Comparison of ENCODE assay signal across 31 mouse cellular contexts in genomic region chr4:138857576-138857975, GRCm38 (mm10). TPM values are rescaled to one million over a fixed set of nuclear protein-coding genes. Genes with fewer than 3 reads are reported as not detected.
DNase-seq lines count a peak whose midpoint lies in the region; ATAC-seq and TF ChIP-seq lines count a peak whose summit lies in the region.
"Had no signal": no experiment of that assay in that cellular context is flagged by ENCODE, and none has a peak within 500 bp of the region (broad histone marks: within the 10 kb centered on the region; RNA-seq: fewer than 3 reads in every experiment).

No protein-coding gene starts in this region.

- H3K4me3 ChIP-seq in MEL (ENCODE audit: control insufficient read depth in 1 of 2, insufficient read depth in 1 of 2, low read depth in 2 of 2, low read length in 2 of 2): no peak overlapping the region
- H3K4me3 ChIP-seq: embryonic facial prominence, embryonic 12.5 days; embryonic facial prominence, embryonic 15.5 days; forebrain, embryonic 12.5 days; forebrain, embryonic 15.5 days; heart, embryonic 12.5 days; heart, embryonic 15.5 days had no signal

- ATAC-seq in common myeloid progenitor, adult 5-6 weeks (replicated peaks; ENCODE audit: low read depth, poor library complexity, severe bottlenecking): peak; percentile 51
- ATAC-seq: activated CD4-positive, CD25-positive, alpha-beta regulatory T cell, adult 4 months; forebrain, embryonic 15.5 days; hindbrain, postnatal 0 days; inflammation-experienced regulatory T-cells, adult 6 months had no signal

- no peak overlapping the region for H3K9ac ChIP-seq in MEL (ENCODE audit: control insufficient read depth, low read depth, low read length, poor library complexity, severe bottlenecking)
- H3K9ac ChIP-seq: embryonic facial prominence, embryonic 12.5 days; embryonic facial prominence, embryonic 15.5 days; forebrain, embryonic 12.5 days; forebrain, embryonic 15.5 days; heart, embryonic 12.5 days; heart, embryonic 15.5 days; hindbrain, embryonic 14.5 days had no signal

- no peaks in the 10 kb centered on the region for H3K27me3 ChIP-seq in MEL (ENCODE audit: control insufficient read depth in 1 of 2, insufficient read depth in 2 of 2, low read length in 2 of 2)
- H3K27me3 ChIP-seq: embryonic facial prominence, embryonic 12.5 days; embryonic facial prominence, embryonic 15.5 days; forebrain, embryonic 15.5 days had no signal

- peaks cover 0 to 9% of the 10 kb centered on the region in 2 experiments; a peak in 1 of 4 replicates for H3K4me1 ChIP-seq in MEL (ENCODE audit: control insufficient read depth in 1 of 2, insufficient read depth in 2 of 2, low read length in 2 of 2)
- H3K4me1 ChIP-seq: embryonic facial prominence, embryonic 12.5 days; embryonic facial prominence, embryonic 15.5 days; forebrain, embryonic 12.5 days had no signal

- DNase-seq in ES-CJ7 (ENCODE audit: low read depth, low spot score): peak; percentile 27
- DNase-seq in MEL (ENCODE audit: low read depth, low spot score): peak; percentile 73
- DNase-seq in right cerebral cortex, postnatal 14 days: no peak
- DNase-seq in heart, adult 9 months (ENCODE audit: low spot score in 2 of 2): no peak
- DNase-seq in retina, postnatal 1 day: no peak
- DNase-seq: adrenal gland, adult 8-10 months; adrenal gland, postnatal 36 days; cerebellum, adult 18-20 months; cerebellum, adult 9-10 months; cerebellum, postnatal 14 days; gastrocnemius, postnatal 25 days; heart, adult 11 months; heart, postnatal 10 days; heart, postnatal 36 days; kidney, adult 11 months; kidney, adult 8-10 months had no signal

- no peak for TF ChIP-seq RAD21 in MEL (IDR thresholded peaks at IDR 0.05; ENCODE audit: low read depth, low read length)

- TF ChIP-seq POLR2A in MEL (IDR thresholded peaks at IDR 0.05; ENCODE audit: control insufficient read depth in 1 of 2, insufficient read depth in 1 of 2, low read depth in 1 of 2, low read length in 2 of 2, poor library complexity in 1 of 2): no peak

- TF ChIP-seq EP300 in MEL (IDR thresholded peaks at IDR 0.05; ENCODE audit: low read depth in 1 of 2, low read length in 2 of 2): peak; percentile 28 to 57; a peak in 3 of 4 replicates

- no peak overlapping the region for H3K27ac ChIP-seq in MEL (ENCODE audit: control insufficient read depth, low read depth, low read length)
- H3K27ac ChIP-seq: embryonic facial prominence, embryonic 12.5 days; embryonic facial prominence, embryonic 15.5 days; forebrain, embryonic 12.5 days; forebrain, embryonic 15.5 days; heart, embryonic 15.5 days; hindbrain, embryonic 14.5 days; hindbrain, postnatal 0 days had no signal

- no peaks in the 10 kb centered on the region for H3K36me3 ChIP-seq in MEL (ENCODE audit: control insufficient read depth in 1 of 2, insufficient read depth in 2 of 2, low read length in 2 of 2)
- H3K36me3 ChIP-seq: embryonic facial prominence, embryonic 12.5 days; embryonic facial prominence, embryonic 15.5 days; forebrain, embryonic 12.5 days; forebrain, embryonic 15.5 days; heart, embryonic 12.5 days; heart, embryonic 15.5 days had no signal

- no peak for TF ChIP-seq CTCF in MEL (IDR thresholded peaks at IDR 0.05 in 2 of 3, conservative IDR thresholded peaks at IDR 0.05 in 1 of 3; ENCODE audit: control insufficient read depth in 1 of 3, insufficient read depth in 1 of 3, low read depth in 2 of 3, low read length in 3 of 3, poor library complexity in 1 of 3, severe bottlenecking in 1 of 3)

- no peaks in the 10 kb centered on the region for H3K79me2 ChIP-seq in MEL (ENCODE audit: control insufficient read depth, insufficient read depth, low read length, poor library complexity)

- H3K9me3 ChIP-seq in MEL (replicated peaks; ENCODE audit: insufficient read depth, low read length): no peaks in the 10 kb centered on the region
- H3K9me3 ChIP-seq: embryonic facial prominence, embryonic 12.5 days; embryonic facial prominence, embryonic 15.5 days; forebrain, embryonic 12.5 days; forebrain, embryonic 15.5 days; heart, embryonic 12.5 days; heart, embryonic 15.5 days had no signal

TF ChIP-seq in MEL, 35 proteins besides CTCF, POLR2A, EP300 and RAD21:
- no peak for TF ChIP-seq MYC (IDR thresholded peaks at IDR 0.05; ENCODE audit: low read depth, low read length)
- no peak for TF ChIP-seq ZMIZ1 (IDR thresholded peaks at IDR 0.05; ENCODE audit: low read depth, low read length)
- no peak for TF ChIP-seq ZC3H11A (IDR thresholded peaks at IDR 0.05; ENCODE audit: low read depth, low read length)
- TF ChIP-seq NRF1 (IDR thresholded peaks at IDR 0.05; ENCODE audit: insufficient read depth, low read depth, low read length, poor library complexity, severe bottlenecking): no peak
- no peak for TF ChIP-seq JUND (IDR thresholded peaks at IDR 0.05; ENCODE audit: low read depth, low read length)
- no peak for TF ChIP-seq CHD1 (IDR thresholded peaks at IDR 0.05; ENCODE audit: low read depth, low read length)
- no peak for TF ChIP-seq MEF2A (IDR thresholded peaks at IDR 0.05; ENCODE audit: extremely low read depth, insufficient replicate concordance, low read depth, low read length, poor library complexity, severe bottlenecking)
- 0 out of 2 replicates have a peak, but pooled peaks have one; percentile 11 for TF ChIP-seq RCOR1 (IDR thresholded peaks at IDR 0.05; ENCODE audit: low read depth, low read length)
- no peak for TF ChIP-seq MAZ (IDR thresholded peaks at IDR 0.05; ENCODE audit: low read depth, low read length)
- TF ChIP-seq TAL1 (IDR thresholded peaks at IDR 0.05; ENCODE audit: low read length): peak; percentile 26; the same call in 1 of the 2 replicates
- no peak for TF ChIP-seq ELF1 (IDR thresholded peaks at IDR 0.05; ENCODE audit: low read depth, low read length)
- no peak for TF ChIP-seq ETS1 (IDR thresholded peaks at IDR 0.05; ENCODE audit: low read depth, low read length)
- 0 out of 2 replicates have a peak, but pooled peaks have one; percentile 22 for TF ChIP-seq SIN3A (IDR thresholded peaks at IDR 0.05; ENCODE audit: low read length)
- TF ChIP-seq MXI1 (IDR thresholded peaks at IDR 0.05; ENCODE audit: low read depth, low read length): no peak
- TF ChIP-seq NELFE (IDR thresholded peaks at IDR 0.05; ENCODE audit: low read depth, low read length): no peak
- peak; percentile 23; the same call in 1 of the 2 replicates for TF ChIP-seq TCF12 (IDR thresholded peaks at IDR 0.05; ENCODE audit: low read depth, low read length)
- 0 out of 2 replicates have a peak, but pooled peaks have one; percentile 2 for TF ChIP-seq GATA1 (IDR thresholded peaks at IDR 0.05; ENCODE audit: low read depth, low read length)
- no peak for TF ChIP-seq ZKSCAN1 (IDR thresholded peaks at IDR 0.05; ENCODE audit: low read depth, low read length)

RNA-seq across cellular contexts. Expression of gene Pla2g5, which starts 5.7 kb away (rescaled TPM):
- total RNA-seq in MEL (2012; rRNA removed): not detected in 2 replicates
- not detected for polyA plus RNA-seq in MEL (2012; ENCODE audit: insufficient read depth in 1 of 2, insufficient read length in 2 of 2, low read depth in 1 of 2, low replicate concordance in 2 of 2, missing spikeins in 1 of 2)
- total RNA-seq in common myeloid progenitor, adult 5-6 weeks (2017): not detected in 2 replicates
- polyA plus RNA-seq: activated CD4-positive, CD25-positive, alpha-beta regulatory T cell, adult 4 months; inflammation-experienced regulatory T-cells, adult 6 months had no signal

RNA-seq across cellular contexts. Expression of gene Gm13030, which starts 16.2 kb away (rescaled TPM):
- total RNA-seq in MEL (2012; rRNA removed): not detected in 2 replicates
- polyA plus RNA-seq in MEL (2012; ENCODE audit: insufficient read depth in 1 of 2, insufficient read length in 2 of 2, low read depth in 1 of 2, low replicate concordance in 2 of 2, missing spikeins in 1 of 2): not detected
- not detected in 2 replicates for total RNA-seq in common myeloid progenitor, adult 5-6 weeks (2017)
- total RNA-seq: adrenal gland, adult 8-10 months; adrenal gland, postnatal 36 days; CH12.LX; gastrocnemius, adult 8-10 months; gastrocnemius, postnatal 25 days; heart, adult 8-10 months; heart, postnatal 10 days; heart, postnatal 36 days; hindbrain, postnatal 0 days had no signal
- polyA plus RNA-seq: activated CD4-positive, CD25-positive, alpha-beta regulatory T cell, adult 4 months; embryonic facial prominence, embryonic 12.5 days; embryonic facial prominence, embryonic 15.5 days; forebrain, embryonic 12.5 days; forebrain, embryonic 15.5 days; heart, embryonic 12.5 days; heart, embryonic 15.5 days; hindbrain, embryonic 11.5 days; hindbrain, embryonic 14.5 days; hindbrain, postnatal 0 days; inflammation-experienced regulatory T-cells, adult 6 months had no signal

RNA-seq across cellular contexts. Expression of gene Pla2g2e, which starts 20.2 kb away (rescaled TPM):
- not detected in 2 replicates for total RNA-seq in MEL (2012; rRNA removed)
- polyA plus RNA-seq in MEL (2012; ENCODE audit: insufficient read depth in 1 of 2, insufficient read length in 2 of 2, low read depth in 1 of 2, low replicate concordance in 2 of 2, missing spikeins in 1 of 2): not detected
- total RNA-seq in common myeloid progenitor, adult 5-6 weeks (2017): not detected in 2 replicates
- total RNA-seq: gastrocnemius, adult 8-10 months; hindbrain, postnatal 0 days had no signal
- polyA plus RNA-seq: activated CD4-positive, CD25-positive, alpha-beta regulatory T cell, adult 4 months; embryonic facial prominence, embryonic 12.5 days; forebrain, embryonic 12.5 days; forebrain, embryonic 15.5 days; heart, embryonic 12.5 days; heart, embryonic 15.5 days; hindbrain, embryonic 11.5 days; hindbrain, embryonic 14.5 days; hindbrain, postnatal 0 days; inflammation-experienced regulatory T-cells, adult 6 months had no signal

RNA-seq across cellular contexts. Expression of gene Otud3, which starts 56.2 kb away (rescaled TPM):
- total RNA-seq in MEL (2012; rRNA removed): 11.3 and 11.7 TPM in 2 replicates
- 10 to 100 TPM in 1 of 2 experiments, not detected in 1; 15.0 TPM for polyA plus RNA-seq in MEL (2012; ENCODE audit: insufficient read depth in 1 of 2, insufficient read length in 2 of 2, low read depth in 1 of 2, low replicate concordance in 2 of 2, missing spikeins in 1 of 2)
- 1.4 and 5.6 TPM in 2 replicates for total RNA-seq in common myeloid progenitor, adult 5-6 weeks (2017)

Comparison
In these comparisons a context has a peak if more than half of its experiments do, and no peak if none do; other contexts are left out.
1. DNase-seq: peak in ES-CJ7 (single experiment) and MEL (single experiment); none in right cerebral cortex, postnatal 14 days (single experiment), heart, adult 9 months (0 of 2) and retina, postnatal 1 day (single experiment).